Mouse (Mus musculus) intestine, embryonic 15.5 days (tissue): ENCODE results near the gene Psen1. TPM values are rescaled to one million over a fixed set of nuclear protein-coding genes. Genes with fewer than 3 reads are reported as not detected.

Experiments used
- polyA plus RNA-seq: library from polyadenylated mRNA; unstranded; fragments of >200 nt; fragmentation: Nextera tagmentation; extraction: Ambion mirVana; gene quantifications from 2 replicates; pipeline ENCODE4 v1.2.1, GENCODE M21; 2015

Psen1 gene
- polyA plus RNA-seq, 1 experiment from 2014 or later: 85.1 TPM

Other genes starting within 250 kb of the Psen1 start
- gene Dpf3, start 200.4 kb upstream of the Psen1 start, polyA plus RNA-seq: 8.6 TPM in 2 replicates
- gene Dcaf4, start 167.7 kb upstream of the Psen1 start, polyA plus RNA-seq: 26.1 and 27.3 TPM in 2 replicates
- gene Zfyve1, start 90.9 kb upstream of the Psen1 start, polyA plus RNA-seq: 11.3 and 11.7 TPM in 2 replicates
- 219 and 237 TPM in 2 replicates for gene Rbm25, start 56.9 kb upstream of the Psen1 start, polyA plus RNA-seq
- gene Papln, start 75.5 kb downstream of the Psen1 start, polyA plus RNA-seq: 3.6 and 3.7 TPM in 2 replicates
- 34.4 and 35.9 TPM in 2 replicates for gene Numb, start 233.8 kb downstream of the Psen1 start, polyA plus RNA-seq